Mouse (Mus musculus) yolk sac, embryonic 10.5 days (tissue): Measurements from ENCODE around the gene Thsd4.

Experiments
- DNase-seq: peaks from one replicate; pipeline ENCODE4 v3.0.0-alpha.2; 2017; ENCODE audit warnings: low spot score

The Thsd4 gene

DNA sequence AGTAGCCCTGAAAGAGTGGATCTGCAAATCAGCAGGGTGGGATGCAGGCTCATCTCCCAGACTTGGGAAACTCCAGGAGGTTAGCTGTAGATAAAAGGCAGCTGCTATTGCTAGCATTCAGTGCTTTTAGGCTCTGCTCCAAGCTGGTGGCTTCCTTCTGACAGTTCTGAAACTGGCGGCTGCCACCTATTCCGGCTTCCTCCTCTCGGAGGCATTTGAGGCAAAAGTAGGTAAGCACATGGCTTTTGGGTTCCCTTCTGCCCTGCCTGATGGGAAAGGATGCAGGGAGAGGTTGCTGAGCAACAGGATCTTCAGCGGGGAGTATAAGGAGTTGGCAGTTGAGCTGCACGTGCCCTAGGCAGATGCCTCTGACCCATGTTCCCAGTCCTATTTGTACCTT, 65.2 kb downstream of the Thsd4 start:
- no peak for DNase-seq

- DNase-seq = no peak
Measured at GRCm38 (mm10) chr9:60454406-60455076, 67.3 kb downstream of the Thsd4 start.

- DNase-seq = no peak
Measured at GRCm38 (mm10) chr9:60449498-60449897, 72.3 kb downstream of the Thsd4 start.

DNA sequence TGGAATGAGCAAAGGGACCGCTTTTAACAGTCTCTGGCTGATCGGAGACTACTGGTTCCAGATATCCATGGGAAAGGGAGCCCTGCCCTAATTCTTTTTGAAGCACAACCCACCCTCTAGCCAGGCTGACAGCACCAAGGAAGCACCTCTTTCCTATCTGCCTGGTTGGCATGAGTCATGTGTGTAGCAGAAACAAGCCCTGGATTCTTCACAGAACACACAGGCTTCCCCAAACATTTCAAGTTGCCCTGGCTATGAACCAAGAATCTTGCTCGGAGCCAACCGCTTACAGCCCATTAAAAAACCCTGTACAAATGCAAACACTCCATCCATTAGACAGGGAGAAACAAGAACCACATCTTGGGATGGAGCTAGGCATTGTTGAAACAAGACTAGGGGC, 76.0 kb downstream of the Thsd4 start:
- DNase-seq = no peak

DNA sequence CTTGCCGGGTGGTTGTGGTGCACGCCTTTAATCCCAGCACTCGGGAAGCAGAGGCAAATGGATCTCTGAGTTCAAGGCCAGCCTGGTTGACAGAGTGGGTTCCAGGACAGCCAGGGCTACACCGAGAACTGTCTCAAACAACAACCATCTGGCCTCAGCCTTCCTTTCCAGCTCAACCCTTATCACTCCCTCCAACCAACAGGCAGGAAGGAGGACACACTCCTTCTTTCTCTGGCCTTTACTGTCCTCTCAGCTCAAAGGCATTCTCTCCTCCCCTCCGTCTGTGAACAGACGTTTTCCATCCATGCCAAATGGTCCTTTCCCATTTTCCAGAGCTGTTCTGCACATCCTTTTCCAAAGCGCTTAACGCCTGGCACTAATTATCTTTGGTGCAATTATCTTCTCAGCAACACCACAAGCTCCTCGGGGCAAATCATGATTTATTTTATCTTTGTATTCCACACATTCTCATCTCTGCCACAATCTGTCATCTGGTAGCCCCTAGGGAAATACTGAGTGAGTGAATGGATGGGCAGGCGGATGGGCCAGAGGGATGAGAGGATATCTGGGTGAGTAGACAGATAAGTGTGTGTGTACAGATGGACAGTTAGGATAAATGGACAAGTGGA, 80.5 kb downstream of the Thsd4 start:
- DNase-seq = no peak

GRCm38 (mm10) chr9:60440506-60440905, 81.3 kb downstream of the Thsd4 start:
- no peak for DNase-seq

GRCm38 (mm10) chr9:60436246-60436645, 85.6 kb downstream of the Thsd4 start:
- DNase-seq = no peak

- no peak for DNase-seq
Measured at GRCm38 (mm10) chr9:60434093-60434492, 87.8 kb downstream of the Thsd4 start.

DNA sequence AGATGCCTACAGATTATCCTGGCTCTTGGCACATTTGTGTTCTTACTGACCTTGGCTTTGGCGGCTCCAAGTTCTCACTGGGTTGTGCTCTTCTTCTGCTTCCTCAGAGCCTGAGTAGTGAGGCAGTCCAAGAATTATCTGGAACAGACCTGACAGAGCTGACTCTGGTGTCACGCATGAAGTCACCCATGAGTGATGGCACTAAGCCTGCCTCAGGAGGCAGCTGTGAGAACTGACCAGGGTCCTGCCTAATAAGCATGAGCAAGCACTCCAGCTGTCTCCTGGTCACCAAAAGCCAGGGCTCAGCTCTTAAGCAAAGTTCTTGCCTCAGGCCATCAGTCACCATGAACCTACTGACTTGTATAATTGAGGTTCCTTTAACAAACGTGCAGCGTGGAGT, 89.9 kb downstream of the Thsd4 start:
- no peak for DNase-seq

GRCm38 (mm10) chr9:60430017-60430416, 91.8 kb downstream of the Thsd4 start:
- DNase-seq = no peak

- no peak for DNase-seq
Measured at GRCm38 (mm10) chr9:60414076-60414755, 107.6 kb downstream of the Thsd4 start.

DNA sequence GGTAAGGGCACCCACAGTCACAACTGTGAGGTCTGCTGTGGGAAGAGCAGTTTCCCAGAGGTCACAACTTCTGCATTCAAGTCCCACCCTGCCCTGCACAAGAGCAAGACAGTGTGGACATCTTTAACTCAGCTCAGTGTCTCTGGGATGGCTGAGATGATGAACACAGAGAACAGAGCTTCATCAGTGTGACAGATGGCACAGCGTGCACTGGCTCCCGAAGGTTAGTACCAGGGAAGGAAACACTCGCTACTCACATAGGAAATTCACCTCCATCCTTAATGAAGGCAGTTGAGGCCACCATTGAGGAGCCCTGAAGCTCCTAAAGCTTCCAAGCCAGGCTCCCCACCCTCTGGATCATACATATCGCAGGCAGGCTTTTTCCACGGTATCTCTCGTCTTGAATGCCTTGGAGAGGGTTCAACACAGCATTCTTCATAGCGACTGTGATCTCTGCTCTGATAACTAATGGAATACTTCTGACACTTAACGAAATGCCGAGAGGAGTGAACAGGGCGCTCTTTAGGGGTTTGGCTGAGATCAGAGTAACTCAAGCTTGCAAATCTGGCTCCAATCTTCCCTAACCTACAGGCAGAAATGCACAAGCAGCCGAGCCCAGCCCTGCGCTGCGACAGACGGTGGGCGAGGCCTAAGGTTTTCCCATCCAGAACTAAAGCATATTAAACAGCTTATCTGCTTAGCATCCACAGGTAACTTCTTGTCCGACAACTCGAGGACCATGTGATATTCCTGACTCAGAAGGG, 110.8 kb downstream of the Thsd4 start:
- no peak for DNase-seq

DNA sequence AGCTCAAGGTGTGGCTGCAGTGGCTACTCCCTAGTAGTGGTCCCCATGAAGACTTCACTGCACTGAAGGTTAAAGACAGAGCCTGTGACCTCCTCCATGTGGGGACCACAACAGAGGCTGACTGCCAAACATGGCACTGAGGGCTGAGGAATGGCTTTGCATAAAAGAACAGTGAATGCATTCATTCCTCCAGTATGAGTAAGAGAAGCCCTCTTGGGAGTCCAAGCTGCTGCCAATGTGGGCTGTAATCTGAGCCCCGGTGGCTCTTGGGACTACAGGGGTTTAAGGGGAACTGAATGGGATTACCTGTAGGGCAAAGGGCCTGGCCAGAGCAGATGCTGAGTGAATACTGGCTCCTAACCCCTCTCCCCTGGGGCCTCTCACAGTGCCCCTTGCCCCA, 114.5 kb downstream of the Thsd4 start:
- DNase-seq = no peak

- peak; percentile 58 for DNase-seq
Measured at GRCm38 (mm10) chr9:60405777-60406176, 116.1 kb downstream of the Thsd4 start.

GRCm38 (mm10) chr9:60402681-60403080, 119.2 kb downstream of the Thsd4 start:
- DNase-seq = no peak

GRCm38 (mm10) chr9:60400001-60400400, 121.8 kb downstream of the Thsd4 start:
- DNase-seq = no peak

DNA sequence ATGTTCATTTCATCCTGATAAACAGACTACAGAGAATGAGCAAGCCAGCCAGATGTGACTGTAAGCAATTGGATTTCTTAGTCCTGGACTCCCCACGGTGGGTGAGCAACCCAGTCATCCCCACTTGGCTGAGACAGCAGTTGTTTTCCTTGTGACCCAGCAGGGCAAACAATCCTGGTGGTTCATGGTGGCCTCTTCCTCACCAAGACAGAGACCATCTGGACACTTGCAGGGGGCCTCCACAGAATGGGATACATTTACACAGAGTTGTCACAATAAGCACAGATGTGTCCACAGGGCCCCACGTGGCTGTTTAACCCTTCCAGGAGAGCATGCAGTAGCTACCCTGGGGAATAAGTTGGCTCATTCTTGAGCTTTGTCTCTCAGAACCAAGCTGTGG, 123.8 kb downstream of the Thsd4 start:
- DNase-seq = no peak

DNA sequence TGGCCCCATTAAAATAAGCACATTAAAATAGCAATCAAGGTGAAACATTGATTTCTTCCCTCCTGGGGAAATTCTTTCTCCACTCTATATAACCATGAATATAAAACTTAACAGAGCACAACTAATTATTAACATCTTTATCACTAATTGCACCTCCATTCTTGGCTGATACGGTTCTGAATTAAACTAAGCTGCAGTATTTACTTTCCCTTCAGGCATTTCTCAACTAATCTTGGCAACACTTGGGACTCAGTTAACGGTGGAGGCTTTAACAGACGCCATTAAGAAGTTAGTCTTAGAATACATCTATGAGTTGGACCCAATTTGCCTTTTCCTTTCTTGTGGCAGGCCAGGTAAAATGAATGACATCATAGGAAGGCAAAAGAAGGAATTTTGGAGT, 125.8 kb downstream of the Thsd4 start:
- no peak for DNase-seq

- no peak for DNase-seq
Measured at GRCm38 (mm10) chr9:60392916-60393315, 128.9 kb downstream of the Thsd4 start.

GRCm38 (mm10) chr9:60384751-60385150, 137.1 kb downstream of the Thsd4 start:
- DNase-seq = no peak

- DNase-seq = no peak
Measured at GRCm38 (mm10) chr9:60382941-60383340, 138.9 kb downstream of the Thsd4 start.

DNA sequence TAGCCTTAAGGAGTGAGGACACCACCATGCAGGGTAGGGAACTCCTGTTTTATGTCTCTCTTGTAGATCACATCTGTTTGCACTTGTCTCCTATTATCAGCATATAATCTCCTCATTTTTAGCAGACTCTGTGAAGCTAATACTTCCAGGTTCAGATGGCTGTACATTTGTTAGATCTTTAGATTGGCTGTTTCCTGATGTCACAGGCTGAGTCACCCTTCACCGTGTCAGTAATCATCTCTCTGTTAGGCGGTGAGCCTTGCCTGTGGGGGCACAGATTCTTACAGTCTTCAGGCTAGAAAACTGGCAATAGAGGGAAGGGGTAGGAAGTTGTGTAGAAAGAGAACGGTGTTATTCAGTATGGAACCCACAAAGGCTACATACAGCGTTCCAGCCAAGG, 139.3 kb downstream of the Thsd4 start:
- DNase-seq = no peak

- DNase-seq = no peak
Measured at GRCm38 (mm10) chr9:60381010-60381409, 140.8 kb downstream of the Thsd4 start.
